Mouse (Mus musculus) C2C12 (cell line): ENCODE data around the gene Ptprt.

ENCODE experiments used
- CTCF ChIP-seq: IDR thresholded peaks from one replicate; pipeline ENCODE4 v1.5.1; 2011; ENCODE audit not compliant: control insufficient read depth, insufficient read depth, insufficient read length
- USF1 ChIP-seq: IDR thresholded peaks from one replicate; pipeline ENCODE4 v1.6.1; 2011; ENCODE audit warnings: low read depth, mild to moderate bottlenecking, control low read depth, moderate library complexity

- no peak for TF ChIP-seq CTCF
- no peak for TF ChIP-seq USF1
Measured at GRCm38 (mm10) chr2:162282606-162283005, 378.3 kb downstream of the Ptprt start.
